Mouse (Mus musculus): ENCODE measurements around the gene Sh2b2.

GRCm38 (mm10) chr5:136269937-136270336 lies 23.6 kb upstream of the Sh2b2 start:
- TF ChIP-seq CTCF (IDR thresholded peaks at IDR 0.05; ENCODE audit: low read depth, low read length) (no peak), EP300 (IDR thresholded peaks at IDR 0.05; ENCODE audit: insufficient read depth, low read depth, low read length) (no peak), POLR2A (IDR thresholded peaks at IDR 0.05; ENCODE audit: insufficient read depth, low read length) (no peak)

Data from ES-Bruce4 (cell line).